In the genomic region with DNA sequence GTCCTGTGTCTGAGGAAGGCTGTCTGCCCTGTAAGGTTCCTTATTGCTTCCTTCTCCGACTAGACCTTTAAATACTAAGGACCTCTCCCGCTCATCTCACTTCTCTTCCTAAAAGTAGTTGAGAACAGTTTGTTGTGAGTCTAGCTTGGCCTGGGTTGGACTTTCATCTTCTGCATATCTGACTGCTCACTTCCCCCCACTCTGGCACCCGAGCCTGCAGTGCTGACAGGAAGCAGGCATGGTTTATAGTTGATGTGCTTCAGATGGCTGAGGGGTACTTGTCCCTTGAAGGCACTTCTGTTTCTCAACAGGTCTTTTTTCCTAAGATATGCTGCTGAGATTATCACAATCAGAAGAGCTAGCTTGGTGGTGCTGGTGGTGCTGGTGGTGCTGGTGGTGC, we compare ENCODE assay signal across 11 mouse cellular contexts. TPM values are rescaled to one million over a fixed set of nuclear protein-coding genes. Genes with fewer than 3 reads are reported as not detected.
A peak's percentile ranks its signal among the peaks of the same experiment; 100 is the strongest.
DNase-seq lines count a peak whose midpoint lies in the region; ATAC-seq lines count a peak whose summit lies in the region.
"Had no signal": no experiment of that assay in that cellular context is flagged by ENCODE, and none has a peak within 500 bp of the region (broad histone marks: within the 10 kb centered on the region; RNA-seq: fewer than 3 reads in every experiment).

No protein-coding gene starts in this region.

- H3K4me1 ChIP-seq in heart, embryonic 12.5 days (replicated peaks) = peaks cover 31% of the 10 kb centered on the region
- H3K4me1 ChIP-seq in hindbrain, embryonic 13.5 days (replicated peaks) = peaks cover 20% of the 10 kb centered on the region
- H3K4me1 ChIP-seq in hindbrain, embryonic 16.5 days (ENCODE audit: control insufficient read depth, insufficient read depth, low read depth, low read length) = peaks cover 8% of the 10 kb centered on the region

- no peak overlapping the region for H3K27ac ChIP-seq in heart, embryonic 12.5 days (ENCODE audit: poor library complexity, severe bottlenecking)
- H3K27ac ChIP-seq in hindbrain, embryonic 13.5 days = no peak overlapping the region
- H3K27ac ChIP-seq in hindbrain, embryonic 16.5 days (ENCODE audit: low read depth, low read length) = no peak overlapping the region
- H3K27ac ChIP-seq: hindbrain, embryonic 10.5 days had no signal

- 44% methylated on average over 3 of the region's 3 CpGs for WGBS in heart, embryonic 12.5 days
- WGBS in hindbrain, embryonic 13.5 days = 92% methylated on average over 3 of the region's 3 CpGs
- WGBS in hindbrain, embryonic 16.5 days = 75% methylated on average over 3 of the region's 3 CpGs

- 0 out of 2 replicates have a peak, but pooled peaks cover 6% of the 10 kb centered on the region for H3K36me3 ChIP-seq in heart, embryonic 12.5 days
- peaks cover 12% of the 10 kb centered on the region; the same call in 1 of the 2 replicates for H3K36me3 ChIP-seq in hindbrain, embryonic 13.5 days
- no peaks in the 10 kb centered on the region; the same call in 1 of the 2 replicates for H3K36me3 ChIP-seq in hindbrain, embryonic 16.5 days (ENCODE audit: control insufficient read depth, insufficient read depth, low read length)

- DNase-seq in heart, adult 8-10 months (ENCODE audit: low spot score) = no peak
- DNase-seq in A20 (ENCODE audit: low read depth, low spot score) = peak; percentile 80
- peak; percentile 32 for DNase-seq in skeletal muscle tissue, adult 2 months (ENCODE audit: low read depth, low spot score)
- DNase-seq in adrenal gland, adult (ENCODE audit: inconsistent age in 2 of 2, low spot score in 1 of 2) = no peak
- DNase-seq: cerebellum, adult 18-20 months; gastrocnemius, postnatal 10 days had no signal

- H3K4me3 ChIP-seq in heart, embryonic 12.5 days = no peak overlapping the region
- no peak overlapping the region for H3K4me3 ChIP-seq in hindbrain, embryonic 13.5 days
- no peak overlapping the region for H3K4me3 ChIP-seq in hindbrain, embryonic 16.5 days (ENCODE audit: low read length)
- H3K4me3 ChIP-seq: hindbrain, embryonic 10.5 days had no signal

- H3K9me3 ChIP-seq in heart, embryonic 12.5 days (replicated peaks) = no peaks in the 10 kb centered on the region
- no peaks in the 10 kb centered on the region for H3K9me3 ChIP-seq in hindbrain, embryonic 13.5 days
- no peaks in the 10 kb centered on the region for H3K9me3 ChIP-seq in hindbrain, embryonic 16.5 days (ENCODE audit: control insufficient read depth, low read length)
- H3K9me3 ChIP-seq: hindbrain, embryonic 10.5 days had no signal

- H3K4me2 ChIP-seq in heart, embryonic 12.5 days = 0 out of 2 replicates have a peak overlapping the region, but pooled peaks have one; percentile 8
- no peak overlapping the region for H3K4me2 ChIP-seq in hindbrain, embryonic 13.5 days
- no peak overlapping the region for H3K4me2 ChIP-seq in hindbrain, embryonic 16.5 days (ENCODE audit: low read length)

- ATAC-seq in heart, embryonic 12.5 days (ENCODE audit: insufficient number of reproducible peaks, low FRiP score) = no peak
- peak; percentile 81 for ATAC-seq in granulocyte monocyte progenitor cell, adult 5-6 weeks (replicated peaks; ENCODE audit: poor library complexity, severe bottlenecking)
- no peak for ATAC-seq in hindbrain, embryonic 13.5 days (ENCODE audit: low FRiP score)
- no peak for ATAC-seq in hindbrain, embryonic 16.5 days

- H3K27me3 ChIP-seq in heart, embryonic 12.5 days (replicated peaks) = no peaks in the 10 kb centered on the region
- no peaks in the 10 kb centered on the region for H3K27me3 ChIP-seq in hindbrain, embryonic 13.5 days
- H3K27me3 ChIP-seq in hindbrain, embryonic 16.5 days (replicated peaks; ENCODE audit: control insufficient read depth, insufficient read depth, low read length) = no peaks in the 10 kb centered on the region

- no peak overlapping the region for H3K9ac ChIP-seq in heart, embryonic 12.5 days
- H3K9ac ChIP-seq in hindbrain, embryonic 13.5 days = no peak overlapping the region
- H3K9ac ChIP-seq in hindbrain, embryonic 16.5 days (ENCODE audit: low read depth, low read length) = no peak overlapping the region

RNA-seq across cellular contexts. Expression of a gene that starts 2.6 kb away (rescaled TPM):
- polyA plus RNA-seq in heart, embryonic 12.5 days (2016; fragmentation: Nextera tagmentation; extraction: Ambion mirVana) = 51.4 and 56.4 TPM in 2 replicates
- total RNA-seq in heart, adult 8-10 months (2022) = 10 to 100 TPM; 44.3 to 62.4 (median 54.2) TPM
- total RNA-seq in granulocyte monocyte progenitor cell, adult 5-6 weeks (2014; fragmentation: Nextera tagmentation) = 44.9 and 46.4 TPM in 2 replicates
- total RNA-seq in granulocyte monocyte progenitor cell, adult 5-6 weeks (2017) = 23.4 and 35.8 TPM in 2 replicates
- 86.8 and 92.2 TPM in 2 replicates for polyA plus RNA-seq in hindbrain, embryonic 13.5 days (2015; fragmentation: Nextera tagmentation; extraction: Ambion mirVana)
- polyA plus RNA-seq in hindbrain, embryonic 16.5 days (2015; fragmentation: Nextera tagmentation; extraction: Ambion mirVana) = 102 and 116 TPM in 2 replicates

RNA-seq across cellular contexts. Expression of a gene that starts 41.3 kb away (rescaled TPM):
- polyA plus RNA-seq in heart, embryonic 12.5 days (2016; fragmentation: Nextera tagmentation; extraction: Ambion mirVana) = 0.58 and 0.66 TPM in 2 replicates
- not detected for total RNA-seq in heart, adult 8-10 months (2022)
- total RNA-seq in granulocyte monocyte progenitor cell, adult 5-6 weeks (2014; fragmentation: Nextera tagmentation) = 0.70 and 2.1 TPM in 2 replicates
- total RNA-seq in granulocyte monocyte progenitor cell, adult 5-6 weeks (2017) = 1.4 and 2.7 TPM in 2 replicates
- 3.1 and 3.4 TPM in 2 replicates for polyA plus RNA-seq in hindbrain, embryonic 13.5 days (2015; fragmentation: Nextera tagmentation; extraction: Ambion mirVana)
- polyA plus RNA-seq in hindbrain, embryonic 16.5 days (2015; fragmentation: Nextera tagmentation; extraction: Ambion mirVana) = 11.9 and 14.3 TPM in 2 replicates

Comparison
In these comparisons a context has a peak if more than half of its experiments do, and no peak if none do; other contexts are left out.
1. DNase-seq: peak in A20 (single experiment) and skeletal muscle tissue, adult 2 months (single experiment); none in heart, adult 8-10 months (single experiment) and adrenal gland, adult (0 of 2).